Comparison of ENCODE assay signal across 16 mouse cellular contexts in the genomic region with DNA sequence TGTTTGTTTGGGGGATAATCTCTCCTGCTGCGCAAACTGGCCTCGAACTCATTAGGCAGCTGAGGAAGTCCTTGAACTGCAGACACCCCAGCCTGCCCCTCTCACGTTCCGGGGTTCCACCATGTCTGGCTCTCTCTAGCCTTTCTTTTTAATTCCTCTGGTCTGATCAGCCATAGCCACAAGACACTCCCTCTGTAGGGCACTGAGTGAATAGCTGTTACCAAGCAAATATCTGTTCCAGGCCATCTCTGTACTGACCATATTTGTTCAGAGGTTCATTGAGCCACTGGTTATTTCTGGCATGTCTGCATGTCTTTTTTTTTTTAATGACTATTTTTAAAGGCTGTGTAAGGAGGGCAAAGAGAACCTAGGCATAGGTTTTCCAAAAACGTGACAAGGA. TPM values are rescaled to one million over a fixed set of nuclear protein-coding genes. Genes with fewer than 3 reads are reported as not detected.
DNase-seq lines count a peak whose midpoint lies in the region; ATAC-seq and TF ChIP-seq lines count a peak whose summit lies in the region.
"Not testable (repeated sequence)": the region's sequence is repeated elsewhere in the genome, so short reads cannot be mapped to it uniquely, and the experiment has no call there.
"Had no signal": no experiment of that assay in that cellular context is flagged by ENCODE, and none has a peak within 500 bp of the region (broad histone marks: within the 10 kb centered on the region; RNA-seq: fewer than 3 reads in every experiment).

No protein-coding gene starts in this region.

- in situ Hi-C loops in CH12.LX (cut with MboI; ENCODE audit: low pct_ligation_motif_present, low pct_unique_long_range_greater_than_20kb, low sequenced_read_pairs): not testable (repeated sequence)

- not testable (repeated sequence) for H3K9me3 ChIP-seq in CH12.LX (replicated peaks; ENCODE audit: low read length); forebrain, embryonic 14.5 days (replicated peaks; ENCODE audit: control insufficient read depth, low read length); heart, embryonic 16.5 days (replicated peaks; ENCODE audit: control insufficient read depth, low read length); intestine, postnatal 0 days (ENCODE audit: control insufficient read depth); lung, embryonic 14.5 days (ENCODE audit: low read depth, low read length); midbrain, embryonic 15.5 days

- not testable (repeated sequence) for H3K4me1 ChIP-seq in CH12.LX (ENCODE audit: control insufficient read depth in 1 of 2, insufficient read depth in 2 of 2); forebrain, embryonic 14.5 days (ENCODE audit: control insufficient read depth, insufficient read depth, low read length); heart, embryonic 16.5 days (ENCODE audit: control insufficient read depth, insufficient read depth, low read length); intestine, postnatal 0 days (replicated peaks; ENCODE audit: control insufficient read depth, insufficient read depth, low read length); lung, embryonic 14.5 days (ENCODE audit: insufficient read depth); midbrain, embryonic 15.5 days

- H3K9ac ChIP-seq in CH12.LX (ENCODE audit: insufficient read depth, low read depth): peak overlapping the region; percentile 70
- not testable (repeated sequence) for H3K9ac ChIP-seq in forebrain, embryonic 14.5 days (ENCODE audit: low read length); heart, embryonic 16.5 days (ENCODE audit: low read length); intestine, postnatal 0 days (ENCODE audit: low read depth, low read length); lung, embryonic 14.5 days; midbrain, embryonic 15.5 days

- H3K4me2 ChIP-seq in CH12.LX (ENCODE audit: insufficient read depth, low read depth, poor library complexity, severe bottlenecking): peak overlapping the region; percentile 90
- not testable (repeated sequence) for H3K4me2 ChIP-seq in forebrain, embryonic 14.5 days (ENCODE audit: low read length); intestine, postnatal 0 days (replicated peaks; ENCODE audit: low read depth); lung, embryonic 14.5 days; midbrain, embryonic 15.5 days
- H3K4me2 ChIP-seq in heart, embryonic 16.5 days (ENCODE audit: low read depth, low read length): peak overlapping the region; percentile 85; the same call in 1 of the 2 replicates

- peak; percentile 71 for ATAC-seq in common myeloid progenitor, adult 5-6 weeks (replicated peaks; ENCODE audit: low read depth, poor library complexity, severe bottlenecking)
- ATAC-seq in forebrain, embryonic 14.5 days; intestine, postnatal 0 days: not testable (repeated sequence)
- ATAC-seq in heart, embryonic 16.5 days (replicated peaks; ENCODE audit: extremely low read depth, insufficient read depth, low FRiP score): 0 out of 2 replicates have a peak, but pooled peaks have one; percentile 35
- peak; percentile 39; the same call in 1 of the 2 replicates for ATAC-seq in lung, embryonic 14.5 days (ENCODE audit: insufficient read depth)
- 0 out of 2 replicates have a peak, but pooled peaks have one; percentile 49 for ATAC-seq in midbrain, embryonic 15.5 days (replicated peaks)

- H3K27me3 ChIP-seq in CH12.LX (replicated peaks); forebrain, embryonic 14.5 days (replicated peaks; ENCODE audit: control insufficient read depth, insufficient read depth, low read length); heart, embryonic 16.5 days (ENCODE audit: control insufficient read depth, insufficient read depth, low read length); intestine, postnatal 0 days (replicated peaks; ENCODE audit: control insufficient read depth, insufficient read depth, low read length); lung, embryonic 14.5 days (ENCODE audit: insufficient read depth, low read length); midbrain, embryonic 15.5 days (replicated peaks): not testable (repeated sequence)

- H3K4me3 ChIP-seq in CH12.LX (replicated peaks in 1 of 3; ENCODE audit: low read depth in 2 of 3, low read length in 2 of 3, poor library complexity in 1 of 3): peak overlapping the region in 2 of 3 experiments; percentile 39 to 61
- H3K4me3 ChIP-seq in forebrain, embryonic 14.5 days (ENCODE audit: low read depth, low read length); heart, embryonic 16.5 days (ENCODE audit: low read length); intestine, postnatal 0 days (ENCODE audit: low read depth, low read length); lung, embryonic 14.5 days (ENCODE audit: low read depth, low read length); midbrain, embryonic 15.5 days: not testable (repeated sequence)

- peaks cover 4 to 18% of the 10 kb centered on the region in 2 experiments for H3K36me3 ChIP-seq in CH12.LX (replicated peaks in 1 of 2; ENCODE audit: control insufficient read depth in 1 of 2, insufficient read depth in 1 of 2, low read length in 1 of 2)
- not testable (repeated sequence) for H3K36me3 ChIP-seq in forebrain, embryonic 14.5 days (ENCODE audit: control insufficient read depth, insufficient read depth, low read length); heart, embryonic 16.5 days (ENCODE audit: control insufficient read depth, insufficient read depth); intestine, postnatal 0 days (ENCODE audit: control insufficient read depth, insufficient read depth); lung, embryonic 14.5 days (ENCODE audit: insufficient read depth); midbrain, embryonic 15.5 days (replicated peaks)

- peak overlapping the region; percentile 37; the same call in 1 of the 2 replicates for H3K27ac ChIP-seq in CH12.LX (ENCODE audit: insufficient read depth, low read depth)
- H3K27ac ChIP-seq in forebrain, embryonic 14.5 days (ENCODE audit: low read depth, low read length); heart, embryonic 16.5 days (ENCODE audit: low read length); intestine, postnatal 0 days (ENCODE audit: low read depth, low read length); lung, embryonic 14.5 days (ENCODE audit: low read depth); midbrain, embryonic 15.5 days: not testable (repeated sequence)

- TF ChIP-seq RAD21 in CH12.LX (IDR thresholded peaks at IDR 0.05; ENCODE audit: low read depth, low read length): not testable (repeated sequence)

- TF ChIP-seq EP300 in CH12.LX (IDR thresholded peaks at IDR 0.05; ENCODE audit: low read length): not testable (repeated sequence)

- dilution Hi-C loops in CH12.LX (cut with MboI; ENCODE audit: extremely low pct_ligation_motif_present, extremely low pct_unique_long_range_greater_than_20kb, low sequenced_read_pairs): not testable (repeated sequence)

- peak in 1 of 2 experiments; percentile 44; a peak in 2 of 4 replicates for TF ChIP-seq CTCF in CH12.LX (conservative IDR thresholded peaks at IDR 0.05 in 1 of 2, IDR thresholded peaks at IDR 0.05 in 1 of 2; ENCODE audit: low read depth in 2 of 2, low read length in 2 of 2)
- TF ChIP-seq CTCF in intestine, postnatal 0 days (IDR thresholded peaks at IDR 0.05; ENCODE audit: low read depth): peak; percentile 63
- TF ChIP-seq CTCF in lung, embryonic 14.5 days (IDR thresholded peaks at IDR 0.05; ENCODE audit: low read depth): peak; percentile 49

- not testable (repeated sequence) for TF ChIP-seq POLR2A in CH12.LX (IDR thresholded peaks at IDR 0.05; ENCODE audit: low read depth, low read length)

- 55% methylated on average over 5 of the region's 5 CpGs for WGBS in forebrain, embryonic 14.5 days
- WGBS in heart, embryonic 16.5 days: 49% methylated on average over 5 of the region's 5 CpGs
- WGBS in intestine, postnatal 0 days: 52% methylated on average over 5 of the region's 5 CpGs
- WGBS in lung, embryonic 14.5 days: 60% methylated on average over 5 of the region's 5 CpGs
- WGBS in midbrain, embryonic 15.5 days: 57% methylated on average over 5 of the region's 5 CpGs

- DNase-seq in CH12.LX (ENCODE audit: extremely low read depth): not testable (repeated sequence)
- peak; percentile 19 for DNase-seq in forebrain, embryonic 14.5 days (ENCODE audit: low spot score)
- peak; percentile 46 for DNase-seq in lung, embryonic 14.5 days

- H3K79me2 ChIP-seq in CH12.LX (replicated peaks; ENCODE audit: control insufficient read depth, extremely low read depth, insufficient read depth, poor library complexity, severe bottlenecking): not testable (repeated sequence)

RNA-seq across cellular contexts. Expression of gene Crtap, which starts 21.1 kb away (rescaled TPM):
- 13.8 and 17.8 TPM in 2 replicates for total RNA-seq in CH12.LX (2012; rRNA removed)
- total RNA-seq in CH12.LX (2014; rRNA removed): 19.2 and 20.6 TPM in 2 replicates
- 25.2 and 27.7 TPM in 2 replicates for polyA plus RNA-seq in CH12.LX (2012; ENCODE audit: insufficient read length, low read depth)
- total RNA-seq in common myeloid progenitor, adult 5-6 weeks (2017): 31.3 and 36.8 TPM in 2 replicates
- polyA plus RNA-seq in forebrain, embryonic 14.5 days (2014; fragmentation: Nextera tagmentation; extraction: Ambion mirVana): 23.6 and 26.2 TPM in 2 replicates
- polyA plus RNA-seq in heart, embryonic 16.5 days (2015; fragmentation: Nextera tagmentation; extraction: Ambion mirVana): 131 and 138 TPM in 2 replicates
- 57.3 and 58.3 TPM in 2 replicates for polyA plus RNA-seq in intestine, postnatal 0 days (2015; fragmentation: Nextera tagmentation; extraction: Ambion mirVana)
- 156 and 163 TPM in 2 replicates for polyA plus RNA-seq in lung, embryonic 14.5 days (2014; fragmentation: Nextera tagmentation; extraction: Ambion mirVana)
- 22.9 TPM in 2 replicates for polyA plus RNA-seq in midbrain, embryonic 15.5 days (2015; fragmentation: Nextera tagmentation; extraction: Ambion mirVana)

RNA-seq across cellular contexts. Expression of gene Glb1, which starts 31.5 kb away (rescaled TPM):
- total RNA-seq in CH12.LX (2012; rRNA removed) (33.9 and 40.7 TPM in 2 replicates), CH12.LX (2014; rRNA removed) (22.4 and 25.7 TPM in 2 replicates)
- 32.4 and 35.4 TPM in 2 replicates for polyA plus RNA-seq in CH12.LX (2012; ENCODE audit: insufficient read length, low read depth)
- 29.5 and 30.6 TPM in 2 replicates for total RNA-seq in common myeloid progenitor, adult 5-6 weeks (2017)
- polyA plus RNA-seq in forebrain, embryonic 14.5 days (2014; fragmentation: Nextera tagmentation; extraction: Ambion mirVana): 25.9 and 26.3 TPM in 2 replicates
- 41.9 and 42.5 TPM in 2 replicates for polyA plus RNA-seq in heart, embryonic 16.5 days (2015; fragmentation: Nextera tagmentation; extraction: Ambion mirVana)
- polyA plus RNA-seq in intestine, postnatal 0 days (2015; fragmentation: Nextera tagmentation; extraction: Ambion mirVana): 491 and 524 TPM in 2 replicates
- polyA plus RNA-seq in lung, embryonic 14.5 days (2014; fragmentation: Nextera tagmentation; extraction: Ambion mirVana): 41.9 and 43.5 TPM in 2 replicates
- polyA plus RNA-seq in midbrain, embryonic 15.5 days (2015; fragmentation: Nextera tagmentation; extraction: Ambion mirVana): 26.9 and 27.3 TPM in 2 replicates

RNA-seq across cellular contexts. Expression of gene Tmppe, which starts 31.5 kb away (rescaled TPM):
- total RNA-seq in CH12.LX (2012; rRNA removed) (8.2 and 10.4 TPM in 2 replicates), CH12.LX (2014; rRNA removed) (2.4 and 3.2 TPM in 2 replicates)
- polyA plus RNA-seq in CH12.LX (2012; ENCODE audit: insufficient read length, low read depth): 5.7 and 7.3 TPM in 2 replicates
- 4.7 and 6.4 TPM in 2 replicates for total RNA-seq in common myeloid progenitor, adult 5-6 weeks (2017)
- 1.7 and 1.8 TPM in 2 replicates for polyA plus RNA-seq in forebrain, embryonic 14.5 days (2014; fragmentation: Nextera tagmentation; extraction: Ambion mirVana)
- 8.2 and 10.0 TPM in 2 replicates for polyA plus RNA-seq in heart, embryonic 16.5 days (2015; fragmentation: Nextera tagmentation; extraction: Ambion mirVana)
- polyA plus RNA-seq in intestine, postnatal 0 days (2015; fragmentation: Nextera tagmentation; extraction: Ambion mirVana): 25.7 and 30.0 TPM in 2 replicates
- 4.0 and 4.1 TPM in 2 replicates for polyA plus RNA-seq in lung, embryonic 14.5 days (2014; fragmentation: Nextera tagmentation; extraction: Ambion mirVana)
- 10.4 and 11.0 TPM in 2 replicates for polyA plus RNA-seq in midbrain, embryonic 15.5 days (2015; fragmentation: Nextera tagmentation; extraction: Ambion mirVana)

RNA-seq across cellular contexts. Expression of gene Bcl2a1c, which starts 39.5 kb away (rescaled TPM):
- total RNA-seq in CH12.LX (2012; rRNA removed) (1.4 and 1.7 TPM in 2 replicates), CH12.LX (2014; rRNA removed) (1.8 TPM in 1 of 2 replicates, not detected in the other)
- polyA plus RNA-seq in CH12.LX (2012; ENCODE audit: insufficient read length, low read depth): 4.8 and 8.2 TPM in 2 replicates
- total RNA-seq in common myeloid progenitor, adult 5-6 weeks (2017): not detected in 2 replicates
- polyA plus RNA-seq in forebrain, embryonic 14.5 days (2014; fragmentation: Nextera tagmentation; extraction: Ambion mirVana): not detected in 2 replicates
- polyA plus RNA-seq in heart, embryonic 16.5 days (2015; fragmentation: Nextera tagmentation; extraction: Ambion mirVana): not detected in 2 replicates
- not detected in 2 replicates for polyA plus RNA-seq in intestine, postnatal 0 days (2015; fragmentation: Nextera tagmentation; extraction: Ambion mirVana)
- polyA plus RNA-seq in lung, embryonic 14.5 days (2014; fragmentation: Nextera tagmentation; extraction: Ambion mirVana): not detected in 2 replicates
- polyA plus RNA-seq in midbrain, embryonic 15.5 days (2015; fragmentation: Nextera tagmentation; extraction: Ambion mirVana): not detected in 2 replicates
- total RNA-seq: gastrocnemius, postnatal 14 days; layer of hippocampus, postnatal 36 days; left cerebral cortex, postnatal 4 days had no signal
- polyA plus RNA-seq: heart, embryonic 11.5 days; hindbrain, embryonic 12.5 days; large intestine, adult 2 months; liver, embryonic 12.5 days; midbrain, embryonic 16.5 days; neural tube, embryonic 11.5 days had no signal

Comparison
In these comparisons a context has a peak if more than half of its experiments do, and no peak if none do; other contexts are left out.
1. RNA of gene Glb1, which starts 31.5 kb away (polyA plus RNA-seq): 491 to 524 TPM in intestine, postnatal 0 days; 41.9 to 42.5 TPM in heart, embryonic 16.5 days, 41.9 to 43.5 TPM in lung, embryonic 14.5 days, 32.4 to 35.4 TPM in CH12.LX, 26.9 to 27.3 TPM in midbrain, embryonic 15.5 days and 25.9 to 26.3 TPM in forebrain, embryonic 14.5 days; every median in the first group is over 10 times any median in the second.